Mouse (Mus musculus) WW6 (cell line): Measurements from ENCODE around the gene Reln.

Experiments used
- DNase-seq: peaks from one replicate; pipeline ENCODE4 v3.0.0-alpha.2; 2013; ENCODE audit warnings: low read depth, low spot score

Reln gene

DNA sequence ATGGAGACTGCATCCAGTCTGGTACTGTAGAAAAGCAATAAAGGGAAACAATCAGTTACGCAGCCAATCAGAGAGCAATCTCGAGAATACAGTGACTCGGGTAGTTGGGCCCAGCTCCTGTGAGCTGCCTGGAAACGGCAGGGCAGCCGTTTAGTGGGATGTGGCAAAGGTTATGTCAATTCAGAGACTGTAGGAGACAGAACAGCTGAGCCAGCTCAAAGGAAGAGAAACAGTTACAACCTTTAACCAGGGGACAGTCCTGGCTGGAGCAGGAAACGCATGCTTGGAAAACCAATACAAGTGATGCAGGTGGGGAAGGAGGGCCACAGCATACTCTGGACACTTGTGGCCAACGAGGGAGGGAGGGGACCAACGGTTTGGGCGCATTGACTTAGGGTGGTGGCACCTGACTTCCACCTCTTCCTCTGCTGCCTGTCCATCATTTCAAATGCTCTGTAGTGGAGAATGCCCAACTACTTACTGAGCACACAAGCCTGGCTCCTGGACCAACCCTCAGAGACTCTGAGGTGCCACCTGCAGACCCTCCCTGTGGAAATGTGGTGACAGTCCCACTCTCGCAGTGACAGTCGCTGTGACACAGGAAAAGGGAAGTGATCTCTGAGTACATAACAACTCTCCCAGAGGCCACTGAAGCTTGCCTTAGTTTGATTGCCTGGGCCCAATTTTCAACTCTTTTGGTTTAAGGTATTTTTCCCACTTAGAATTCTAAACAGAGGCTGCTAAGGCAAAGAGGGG is 337.0 kb downstream of the Reln start:
- DNase-seq: no peak

DNA sequence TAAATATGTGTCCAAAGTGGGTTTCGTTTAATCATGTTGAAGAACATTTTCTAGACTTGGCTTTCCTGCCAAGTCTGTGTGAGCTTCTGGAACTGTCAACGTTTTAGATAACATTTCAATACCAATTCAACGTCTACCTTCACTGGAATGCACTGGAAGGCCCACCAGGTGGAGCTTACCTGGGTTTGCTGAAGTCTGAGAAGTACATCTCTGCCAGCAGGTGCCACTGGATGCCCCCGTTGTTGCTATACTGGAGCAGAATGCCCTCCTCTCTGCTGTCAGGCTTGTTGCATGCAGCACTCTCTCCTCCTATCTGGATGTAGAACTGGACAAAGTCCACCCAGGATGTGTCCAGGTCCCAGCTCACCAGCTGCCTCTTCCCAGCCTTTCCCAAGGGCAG is 340.6 kb downstream of the Reln start:
- no peak for DNase-seq

DNA sequence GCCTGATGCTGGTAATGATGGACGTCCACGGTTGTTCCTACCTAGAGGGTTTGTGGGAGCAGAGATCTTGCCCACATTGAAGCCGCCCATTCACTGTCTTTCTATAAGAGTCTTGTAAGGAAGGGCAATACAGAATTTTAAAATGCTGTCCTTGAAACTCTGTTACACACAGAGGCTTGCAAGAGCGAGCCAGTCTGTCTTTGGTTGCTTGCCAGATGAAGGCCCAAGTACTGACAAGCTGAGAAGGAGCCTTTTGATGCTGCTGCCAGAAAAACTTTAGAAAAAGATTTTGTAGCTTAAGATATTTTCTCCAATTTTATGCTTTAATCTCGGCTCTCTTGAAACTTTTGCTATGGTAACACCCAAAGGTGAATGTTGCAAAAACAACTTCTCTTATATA is 356.8 kb downstream of the Reln start:
- no peak for DNase-seq

DNA sequence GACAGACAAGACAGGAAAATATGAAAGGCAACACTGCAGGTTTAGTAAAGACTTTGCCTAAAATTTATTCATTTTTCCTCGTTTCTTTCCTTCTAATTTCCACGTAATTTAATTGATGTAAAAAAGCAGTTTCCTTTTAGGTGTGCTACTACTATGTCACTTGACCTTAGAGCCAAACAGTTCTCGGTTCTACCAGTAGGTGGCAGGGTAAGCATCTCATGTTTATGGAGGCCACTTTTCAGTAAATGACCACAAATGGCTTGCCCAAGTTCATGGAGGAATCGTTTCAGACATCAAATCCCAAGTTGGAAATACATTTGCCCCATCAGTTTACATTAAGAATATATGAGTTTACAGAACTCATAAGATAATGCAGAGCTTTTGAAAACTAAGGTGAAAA is 358.2 kb downstream of the Reln start:
- DNase-seq: peak; percentile 29

DNA sequence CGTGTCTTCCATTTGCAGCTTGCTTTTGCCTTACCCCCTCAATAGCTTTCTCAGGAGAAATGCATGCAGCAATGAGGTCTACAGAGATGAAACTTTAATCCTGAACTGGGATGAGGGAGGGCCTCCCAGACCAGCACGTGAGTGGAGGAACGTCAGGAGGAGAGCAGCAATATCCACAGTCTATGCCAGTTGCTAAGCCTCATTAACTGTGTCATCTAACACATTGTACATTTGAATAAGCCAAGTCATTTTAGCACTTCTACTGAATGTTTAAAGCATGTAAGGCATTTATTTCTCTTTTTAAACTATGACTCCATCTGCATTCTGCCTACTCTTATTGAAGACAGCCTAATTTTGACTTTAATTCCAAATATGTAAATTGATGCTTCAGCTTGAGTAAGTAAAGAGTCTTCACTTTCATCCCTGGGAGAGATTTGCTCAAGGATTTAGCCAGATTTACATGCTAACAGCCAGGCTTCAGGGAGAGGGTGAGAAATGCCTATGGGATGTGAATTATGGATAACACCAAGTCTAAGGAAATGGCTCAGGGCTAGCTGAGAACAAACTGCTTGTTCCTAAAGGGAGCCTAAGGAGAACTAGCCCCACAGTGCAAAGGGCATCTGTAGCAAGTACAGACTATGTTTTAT is 361.4 kb downstream of the Reln start:
- DNase-seq: no peak

DNA sequence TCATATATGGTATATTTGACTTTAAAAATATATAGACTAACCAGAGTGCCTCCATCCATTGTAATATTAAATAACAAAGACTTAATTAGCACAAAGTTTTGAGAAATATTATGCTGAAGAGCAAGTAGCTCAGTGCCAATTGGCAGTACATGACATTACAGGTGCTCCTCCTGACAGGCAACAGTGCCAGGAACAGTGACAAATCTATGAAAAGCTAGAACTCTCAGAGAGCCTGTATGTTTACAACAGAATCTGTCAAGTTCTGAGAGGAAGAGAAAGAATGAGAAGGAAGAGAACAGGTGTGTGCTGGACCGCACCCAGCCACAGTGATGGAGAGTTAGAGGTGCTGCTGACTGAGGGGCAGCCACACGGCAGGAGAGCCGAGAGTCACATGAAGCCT is 363.3 kb downstream of the Reln start:
- no peak for DNase-seq

DNA sequence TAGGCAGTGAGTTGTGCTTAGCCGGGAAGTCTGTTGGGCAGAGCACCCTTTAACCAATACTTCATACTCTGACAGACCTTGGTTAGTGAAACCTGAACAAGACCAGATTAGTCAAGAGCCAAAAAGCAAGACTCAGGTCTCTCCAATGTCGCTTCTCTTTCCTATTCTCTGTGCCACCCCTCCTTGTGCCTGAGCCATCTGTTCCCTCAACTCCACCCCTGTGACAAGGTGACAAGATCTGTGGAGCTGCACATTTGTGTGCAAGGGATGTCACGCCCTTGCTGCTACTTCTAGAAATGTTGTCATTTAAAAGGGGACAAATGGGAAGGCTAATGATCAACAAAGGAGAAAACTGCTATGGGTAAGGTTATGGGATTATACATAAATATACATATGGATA is 364.0 kb downstream of the Reln start:
- no peak for DNase-seq

DNA sequence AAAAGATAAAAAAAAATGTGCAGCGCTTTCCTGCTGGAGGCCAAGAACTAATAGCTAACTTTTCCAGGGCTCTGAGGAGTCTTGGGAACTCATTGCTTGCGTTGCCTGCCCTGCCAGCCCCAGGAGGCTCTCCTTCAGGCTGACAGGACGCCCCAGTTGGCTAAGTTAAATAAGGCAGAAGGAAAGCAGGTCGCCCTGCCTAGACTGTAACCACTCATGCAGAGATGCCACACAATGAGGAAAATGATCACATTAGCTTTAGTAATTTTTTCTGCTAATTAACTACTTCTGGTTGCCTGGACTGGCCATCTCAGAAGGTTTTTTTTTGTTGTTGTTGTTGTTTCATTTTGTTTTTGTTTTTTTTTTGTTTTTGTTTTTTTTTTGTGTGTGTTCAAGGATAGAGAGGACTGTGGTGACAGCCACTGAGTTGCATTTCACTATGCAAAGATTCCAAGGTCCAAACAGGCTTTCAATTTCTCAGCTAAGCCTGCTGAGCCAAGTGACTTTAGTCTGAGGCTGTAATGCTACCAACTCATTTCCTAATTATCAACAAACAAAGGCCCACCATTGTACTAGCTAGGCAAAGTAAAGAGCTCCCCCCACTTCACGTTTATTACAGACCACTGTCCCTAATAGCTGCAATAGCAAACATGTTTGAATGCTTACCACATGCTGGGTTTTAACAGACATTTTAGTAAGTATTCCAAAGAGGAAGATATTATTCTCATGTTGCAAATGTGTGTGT is 371.1 kb downstream of the Reln start:
- DNase-seq: no peak

DNA sequence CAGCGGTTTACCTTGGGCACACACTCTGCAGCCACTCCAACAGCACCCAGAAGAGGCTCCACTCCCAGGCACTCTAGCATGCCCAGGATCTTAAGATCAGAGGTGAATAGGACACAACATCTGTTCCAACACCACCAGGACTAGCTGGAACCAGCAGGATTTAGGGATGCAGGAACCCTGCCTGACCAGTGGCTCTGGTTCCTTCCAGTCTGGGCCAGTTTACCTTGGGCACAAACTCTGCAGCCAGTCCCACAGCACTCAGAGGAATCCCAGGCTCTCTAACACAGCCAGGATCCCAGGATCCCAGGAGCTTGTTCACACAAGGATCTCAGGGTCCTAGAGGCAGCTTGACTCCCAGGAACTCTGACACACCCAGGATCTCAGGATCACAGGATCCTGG is 382.7 kb downstream of the Reln start:
- no peak for DNase-seq

DNA sequence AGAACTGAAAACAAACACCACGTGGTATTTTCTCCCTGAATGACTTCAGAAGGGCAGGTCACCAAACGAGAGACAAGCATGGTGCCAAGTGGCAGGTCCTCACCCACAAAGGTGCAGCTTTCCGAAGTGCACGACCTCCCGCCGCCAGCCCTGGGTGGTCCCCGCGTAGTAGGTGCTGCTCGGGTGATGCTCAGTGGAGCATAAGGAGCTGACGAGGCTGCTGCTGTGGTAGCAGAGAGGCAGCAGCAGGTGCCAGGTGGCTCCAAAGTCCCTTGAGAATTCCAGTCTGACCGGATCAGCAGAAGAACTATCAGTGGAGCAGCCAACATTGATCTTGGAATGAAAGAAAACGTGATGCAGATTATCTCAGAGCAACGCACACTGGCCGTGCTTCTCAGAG is 384.4 kb downstream of the Reln start:
- no peak for DNase-seq

DNA sequence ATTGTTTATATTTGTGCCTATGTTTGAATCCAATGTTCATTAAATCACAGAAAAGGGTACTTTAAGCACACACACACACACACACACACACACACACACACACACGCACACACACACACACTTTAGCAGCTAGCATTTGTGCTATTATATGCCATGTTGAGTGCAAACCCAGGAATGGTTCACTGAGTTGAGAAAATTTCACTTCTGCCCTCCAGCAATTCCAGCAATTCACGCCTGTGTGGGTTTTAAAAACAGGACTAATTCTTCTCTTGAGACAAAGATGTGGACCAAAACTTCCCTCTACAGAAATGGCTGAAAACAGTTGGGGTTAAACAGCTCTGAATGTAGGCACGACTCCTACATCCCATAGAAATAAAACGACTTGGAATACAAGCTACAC is 386.9 kb downstream of the Reln start:
- no peak for DNase-seq

DNA sequence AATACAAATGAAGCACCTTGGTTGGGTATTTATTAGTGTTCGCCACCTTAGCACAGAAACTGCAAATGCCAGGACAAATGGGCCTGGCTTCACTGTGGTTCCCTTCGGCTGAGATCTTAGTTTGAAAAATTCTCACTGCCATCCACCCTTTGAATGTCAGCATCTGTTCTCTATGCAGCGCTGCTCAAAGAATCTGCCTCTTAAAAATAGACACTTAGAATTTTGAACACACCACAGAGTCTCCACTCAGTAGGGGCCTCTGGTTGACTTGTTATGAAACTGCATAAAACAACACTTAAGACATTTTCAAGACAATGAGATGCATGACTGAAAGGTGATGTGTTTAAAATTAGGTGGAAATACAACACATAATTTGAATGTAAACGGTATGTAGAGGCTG is 387.4 kb downstream of the Reln start:
- no peak for DNase-seq

DNA sequence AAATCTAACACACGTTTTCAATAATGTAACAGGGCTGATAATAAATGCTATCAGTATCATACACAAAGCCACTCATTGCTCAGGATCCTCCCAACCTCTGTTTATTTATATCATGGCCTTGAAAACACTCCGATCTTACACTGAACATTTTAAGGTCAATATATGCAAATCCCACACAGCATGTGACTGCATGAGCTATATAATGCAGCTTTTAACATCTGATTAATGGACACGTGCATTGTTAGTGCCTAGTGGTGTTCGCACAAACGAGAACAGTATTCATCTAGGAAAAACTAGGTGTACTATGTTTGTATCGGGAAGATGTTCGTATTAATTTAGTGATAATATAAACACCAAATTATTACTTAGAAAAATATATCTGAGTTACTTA is 395.0 kb downstream of the Reln start:
- no peak for DNase-seq

DNA sequence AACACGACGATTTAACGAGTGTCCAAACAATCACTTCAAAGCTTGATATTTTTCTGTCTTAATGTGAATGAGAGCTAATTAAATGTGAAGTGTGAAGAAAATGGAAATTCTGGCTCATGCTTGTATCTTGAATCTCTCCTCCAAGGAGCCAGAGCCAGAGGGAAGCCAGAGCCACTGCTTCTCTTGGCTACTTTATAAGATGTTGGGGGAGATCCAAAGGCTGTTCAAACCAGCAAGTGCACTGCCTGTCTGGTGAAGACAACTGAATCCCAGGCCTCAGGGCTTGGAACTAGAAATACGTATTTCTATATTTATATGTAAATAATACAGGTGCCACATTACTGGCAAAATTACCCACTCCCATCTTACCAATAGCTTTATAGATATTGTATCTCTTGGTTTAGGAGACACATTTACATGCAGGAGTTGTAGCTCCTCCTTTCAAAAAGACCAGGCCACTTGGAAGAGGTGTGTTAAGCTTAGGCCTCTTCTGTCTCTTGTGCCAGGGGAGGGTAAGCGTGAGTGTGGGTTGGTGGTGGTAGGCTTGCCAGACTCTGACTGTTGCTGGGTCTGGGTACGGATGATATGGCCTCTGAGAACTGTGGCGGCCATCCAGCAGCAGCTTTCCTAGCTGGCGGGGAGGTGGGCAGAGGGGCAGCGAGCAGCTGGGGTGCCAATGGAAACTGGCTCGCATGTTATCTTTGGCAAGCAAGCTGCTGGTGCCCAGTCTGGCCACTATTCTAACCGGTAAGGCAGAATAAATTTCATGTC is 395.6 kb downstream of the Reln start:
- no peak for DNase-seq

DNA sequence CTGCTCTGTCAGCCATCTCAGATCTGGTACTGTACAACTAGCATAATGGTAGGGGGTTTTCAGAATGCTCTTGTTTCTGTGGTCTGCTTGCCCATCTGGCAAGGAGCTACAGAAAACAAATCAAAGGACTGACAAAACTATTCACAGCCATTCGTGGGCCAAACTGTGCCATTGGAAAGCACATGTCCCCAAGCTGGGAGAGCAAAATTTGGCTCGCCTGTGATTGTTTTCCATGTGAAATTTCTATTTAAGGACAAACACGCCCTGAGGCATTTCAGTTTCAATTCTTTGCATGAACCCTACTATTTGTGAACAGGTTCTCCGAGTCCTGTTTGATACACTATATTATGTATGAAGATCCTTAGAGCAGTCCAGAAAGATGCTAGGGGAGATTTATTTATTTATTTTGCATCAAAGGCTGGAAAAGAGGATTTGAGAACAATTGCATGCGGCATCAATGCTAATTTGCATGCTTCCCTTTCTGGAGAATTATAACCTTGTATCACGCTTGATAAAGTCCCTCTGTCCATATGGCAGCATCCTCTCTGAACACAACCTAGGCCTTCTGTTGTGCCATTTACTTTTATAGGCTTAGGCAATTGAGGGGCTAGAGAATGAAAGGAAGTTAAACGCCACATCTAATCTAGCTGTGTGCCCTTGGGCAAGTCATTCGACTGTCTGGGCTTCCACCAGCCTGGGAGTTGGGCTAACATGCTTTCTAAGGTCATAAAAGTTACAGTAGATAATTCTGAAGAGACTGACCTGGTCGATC is 396.7 kb downstream of the Reln start:
- DNase-seq: no peak

DNA sequence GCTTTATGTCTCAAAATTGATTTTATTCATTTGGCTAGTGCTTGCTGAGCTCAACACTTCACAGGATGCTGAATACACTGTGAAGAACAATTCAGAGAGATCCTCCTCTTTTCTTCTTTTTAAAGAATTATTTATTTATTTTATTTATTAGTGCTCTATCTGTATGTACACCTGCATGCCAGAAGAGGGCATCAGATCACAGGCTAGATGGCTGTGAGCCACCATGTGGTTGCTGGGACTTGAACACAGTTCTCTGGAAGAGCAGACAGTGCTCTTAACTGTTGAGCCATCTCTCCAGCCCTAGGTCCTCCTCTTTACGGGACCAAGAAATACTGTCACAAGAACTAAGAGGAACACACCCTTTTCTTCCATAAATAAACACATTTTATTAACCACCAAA is 399.9 kb downstream of the Reln start:
- no peak for DNase-seq

DNA sequence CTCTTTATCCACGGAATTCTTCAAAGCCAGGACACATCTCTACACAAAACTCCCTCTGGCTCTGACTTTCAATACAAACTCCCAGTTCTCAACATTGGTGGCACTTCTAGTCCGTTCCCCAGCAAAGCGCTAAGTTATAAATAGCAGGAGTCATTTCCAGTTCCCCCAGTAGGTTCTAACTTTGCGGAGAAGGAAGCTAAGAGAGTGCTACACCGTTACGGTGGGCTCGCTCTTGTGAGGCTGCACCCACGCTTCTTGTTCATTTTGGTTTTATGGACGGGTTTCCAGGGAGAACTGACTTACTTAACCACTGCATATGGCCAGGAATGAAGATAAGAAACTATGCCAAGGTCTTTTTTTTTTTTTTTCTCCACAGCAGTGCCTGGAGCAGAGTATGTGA is 405.1 kb downstream of the Reln start:
- no peak for DNase-seq

DNA sequence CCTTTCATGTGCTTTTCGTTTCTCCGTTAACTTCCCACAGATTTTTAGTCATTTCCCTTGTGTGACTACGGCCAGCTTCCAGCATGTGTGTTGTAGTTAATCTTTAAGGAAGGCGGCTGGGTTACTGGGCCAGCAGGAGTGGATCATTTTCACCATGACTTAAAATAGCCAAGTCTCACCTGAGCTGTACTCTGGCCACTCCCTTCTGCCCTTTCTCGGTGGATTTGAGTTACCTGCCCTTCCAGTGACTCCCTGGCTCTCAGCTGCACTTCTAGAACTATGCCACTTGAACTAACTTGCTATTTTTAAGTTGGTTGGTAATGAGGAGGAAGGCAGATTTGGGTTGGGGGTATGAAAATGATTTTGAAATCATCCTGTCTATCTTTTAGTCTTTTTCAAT is 406.4 kb downstream of the Reln start:
- no peak for DNase-seq

DNA sequence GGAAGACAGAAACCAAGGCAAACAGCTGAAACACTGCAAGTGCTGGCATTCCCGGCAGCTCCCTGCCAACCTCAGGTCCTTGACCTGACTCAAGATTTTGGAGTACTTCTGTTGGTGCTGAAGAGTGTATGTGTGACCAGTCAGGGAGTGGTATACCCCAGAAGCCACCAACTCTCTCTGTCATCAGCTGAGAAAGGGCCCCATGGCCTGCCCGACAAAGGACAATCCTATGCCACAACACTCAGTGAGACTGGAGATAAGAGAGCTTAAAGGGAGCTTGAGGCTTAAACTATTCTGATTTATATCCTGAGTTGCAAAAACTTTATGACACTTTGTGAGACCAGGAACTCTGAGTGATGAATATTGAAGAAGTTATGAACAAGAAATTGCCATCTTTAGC is 407.9 kb downstream of the Reln start:
- DNase-seq: no peak

DNA sequence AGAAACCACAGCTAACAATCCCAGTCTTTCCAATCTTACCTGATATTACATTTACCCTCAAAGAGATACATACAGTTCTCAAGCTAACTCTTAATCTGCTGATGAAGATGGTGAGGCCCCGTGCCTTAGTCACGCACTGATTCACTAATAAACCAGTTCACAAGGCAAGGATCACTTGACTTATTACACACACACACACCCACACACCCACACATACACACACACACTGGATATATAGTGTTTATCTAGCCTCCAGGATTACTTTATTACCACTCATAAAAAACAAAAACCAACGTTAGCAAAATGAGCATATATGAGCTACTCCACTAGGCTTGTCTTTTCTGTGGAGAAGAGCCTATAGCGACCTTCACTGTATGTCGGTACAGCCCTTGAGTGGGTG is 408.4 kb downstream of the Reln start:
- DNase-seq: no peak

DNA sequence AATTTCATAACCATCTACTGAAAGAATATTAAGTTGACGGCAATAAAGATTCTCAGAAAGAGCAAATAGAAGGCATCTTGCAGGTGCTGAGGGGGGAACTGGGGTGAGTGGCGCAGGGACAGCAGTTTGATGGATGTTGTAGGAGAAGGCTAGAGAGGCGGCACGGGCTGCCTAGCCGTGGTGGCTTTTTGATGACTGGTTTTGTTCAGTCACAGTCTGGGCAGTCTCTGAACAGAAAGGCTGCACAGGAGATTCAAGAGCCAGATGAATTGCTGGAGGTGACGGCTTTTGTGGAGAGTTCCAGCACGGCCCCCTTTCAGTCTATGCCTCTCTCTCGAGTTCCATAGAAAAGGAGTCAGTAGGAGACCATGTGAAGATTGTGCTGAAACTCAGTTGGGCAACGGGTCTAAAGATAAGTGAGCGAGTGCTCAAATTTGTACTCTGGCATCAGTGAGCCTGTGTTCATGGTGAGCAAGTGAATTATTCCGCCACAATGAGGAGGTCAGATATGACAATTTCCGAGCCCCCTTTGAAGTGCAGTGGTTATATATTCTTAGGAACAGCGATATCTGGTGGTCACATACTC is 409.6 kb downstream of the Reln start:
- DNase-seq: no peak
